Mouse (Mus musculus) liver, embryonic 14.5 days (tissue): Measurements from ENCODE around the gene Muc4.

Experiments
- CTCF ChIP-seq: IDR thresholded peaks from 2 replicates; pipeline ENCODE4 v1.5.1; 2016; ENCODE audit warnings: antibody characterized with exemption, low read depth, control low read depth
- EP300 ChIP-seq: IDR thresholded peaks from 2 replicates; pipeline ENCODE4 v1.6.1; 2016; ENCODE audit warnings: antibody characterized with exemption, low read depth

DNA sequence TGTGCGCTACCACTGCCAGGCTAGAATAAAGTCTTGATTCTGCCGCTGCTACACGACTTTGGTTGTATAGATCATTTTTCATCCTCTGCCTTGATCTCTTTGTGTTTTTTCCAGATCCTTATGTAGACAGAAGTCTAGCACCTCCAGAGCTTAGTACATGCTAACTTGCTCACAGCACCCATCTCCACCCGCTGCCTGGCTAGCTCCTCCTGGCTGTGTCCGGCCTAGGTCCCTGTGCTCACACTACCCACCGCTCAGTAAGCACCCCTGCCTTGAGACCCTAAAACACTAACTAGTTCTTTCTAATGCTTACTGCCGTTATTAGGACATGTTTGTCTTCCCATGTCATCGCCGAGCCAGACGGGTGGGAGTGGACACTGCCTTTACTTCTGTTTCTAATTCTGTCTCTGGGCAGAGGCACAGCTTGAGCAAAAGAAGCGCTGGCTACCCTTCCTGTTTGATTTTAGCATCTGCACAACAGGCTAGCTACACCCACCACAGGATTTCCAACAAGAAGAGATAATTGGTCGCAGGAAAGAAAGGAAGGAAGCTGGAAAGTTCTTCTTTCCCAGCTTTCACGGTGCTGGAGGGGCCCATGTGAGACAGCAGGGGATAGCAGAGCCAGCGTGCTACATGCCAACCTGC is 25.1 kb upstream of the Muc4 start:
- TF ChIP-seq CTCF (no peak), EP300 (no peak)
